Mouse (Mus musculus): Measurements from ENCODE around the gene Ereg.

- TF ChIP-seq CTCF (IDR thresholded peaks at IDR 0.05; ENCODE audit: low read depth, low read length) (no peak), POLR2A (IDR thresholded peaks at IDR 0.05; ENCODE audit: borderline replicate concordance, low read depth, low read length) (no peak)
Measured at GRCm38 (mm10) chr5:91140896-91141448, 66.5 kb downstream of the Ereg start.
